Mouse (Mus musculus) hematopoietic stem cell, adult 5-6 weeks (primary cell): ENCODE data around the gene Efemp2. TPM values are rescaled to one million over a fixed set of nuclear protein-coding genes. Genes with fewer than 3 reads are reported as not detected.

Experiments used
- ATAC-seq, 2 experiments: fragments of 125-278 bp in 1 of 2; replicated peaks in 1 of 2; 2 replicates each; pipeline ENCODE4 v1.8.0; 2016 to 2017; ENCODE audit warnings: inconsistent platforms in 2 of 2, mild to moderate bottlenecking in 2 of 2, moderate number of reproducible peaks in 2 of 2, low read depth in 1 of 2, moderate TSS enrichment in 1 of 2; ENCODE audit not compliant: low FRiP score in 2 of 2, poor library complexity in 2 of 2, severe bottlenecking in 2 of 2, insufficient read depth in 1 of 2, low TSS enrichment in 1 of 2
- total RNA-seq: library from RNA; stranded (forward); fragments of 172-1452, 232-1000 nt; gene quantifications from 2 replicates; pipeline ENCODE4 v1.2.3, GENCODE M21; 2017

The Efemp2 gene
- total RNA-seq, 1 experiment from 2014 or later = not detected

- peak; percentile 60 to 70 for ATAC-seq
Measured at GRCm38 (mm10) chr19:5512091-5513004, 38.6 kb downstream of the Efemp2 start.

DNA sequence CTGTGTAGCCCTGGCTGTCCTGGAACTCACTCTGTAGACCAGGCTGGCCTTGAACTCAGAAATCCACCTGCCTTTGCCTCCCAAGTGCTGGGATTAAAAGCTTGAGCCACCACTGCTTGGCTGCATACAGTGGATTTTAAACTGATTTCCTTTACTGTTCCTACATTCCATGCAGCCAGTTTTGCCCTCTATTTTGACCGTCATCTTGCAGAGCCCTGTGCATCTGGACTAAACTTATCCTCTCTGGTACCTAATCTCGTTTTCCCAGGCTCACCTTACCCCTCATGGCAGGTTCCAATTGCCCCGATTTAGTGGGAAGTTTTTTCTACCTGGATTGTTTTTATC lies 39.2 kb downstream of the Efemp2 start:
- no peak for ATAC-seq

- ATAC-seq = no peak
Measured at GRCm38 (mm10) chr19:5515840-5516777, 42.4 kb downstream of the Efemp2 start.

GRCm38 (mm10) chr19:5516906-5517505 lies 43.3 kb downstream of the Efemp2 start:
- ATAC-seq = no peak

DNA sequence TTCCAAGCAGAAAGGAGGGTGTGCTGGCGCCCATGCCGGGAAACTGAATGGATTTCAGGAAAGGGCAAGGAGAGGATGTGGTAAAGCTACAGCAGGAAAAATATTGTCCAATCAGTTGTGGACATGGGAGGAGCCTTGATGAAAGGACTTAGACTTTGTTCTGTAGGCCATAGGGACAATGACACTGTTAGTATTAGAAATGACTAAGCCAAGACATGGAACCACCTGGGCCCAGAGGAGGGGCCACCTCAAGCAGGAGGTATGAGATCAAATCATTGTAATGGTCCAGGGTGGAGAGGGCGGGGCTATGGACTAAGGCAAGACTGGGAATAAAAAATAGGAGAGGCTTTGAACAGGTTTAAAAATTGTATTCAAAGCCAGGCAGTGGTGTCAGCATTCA lies 45.0 kb downstream of the Efemp2 start:
- ATAC-seq = no peak

- no peak for ATAC-seq
Measured at GRCm38 (mm10) chr19:5525204-5525603, 51.5 kb downstream of the Efemp2 start.

- peak; percentile 97 to 98 for ATAC-seq
Measured at GRCm38 (mm10) chr19:5529325-5530137, 55.8 kb downstream of the Efemp2 start.

GRCm38 (mm10) chr19:5530138-5530524 lies 56.4 kb downstream of the Efemp2 start:
- no peak for ATAC-seq

Other genes starting within 250 kb of the Efemp2 start
- 17.3 and 23.4 TPM in 2 replicates for gene Pacs1, start 200.8 kb upstream of the Efemp2 start, total RNA-seq
- 262 and 325 TPM in 2 replicates for gene Sf3b2, start 178.5 kb upstream of the Efemp2 start, total RNA-seq
- not detected in 2 replicates for gene Gal3st3, start 175.6 kb upstream of the Efemp2 start, total RNA-seq
- gene Catsper1, start 138.2 kb upstream of the Efemp2 start, total RNA-seq = not detected in 2 replicates
- 0.45 TPM in 1 of 2 replicates, not detected in the other for gene Cst6, start 124.4 kb upstream of the Efemp2 start, total RNA-seq
- gene Eif1ad, start 107.2 kb upstream of the Efemp2 start, total RNA-seq = 38.1 and 49.7 TPM in 2 replicates
- 43.0 and 51.5 TPM in 2 replicates for gene Banf1, start 106.8 kb upstream of the Efemp2 start, total RNA-seq
- 75.2 and 88.4 TPM in 2 replicates for gene Sart1, start 85.3 kb upstream of the Efemp2 start, total RNA-seq
- 0.30 TPM in 1 of 2 replicates, not detected in the other for gene Tsga10ip, start 71.4 kb upstream of the Efemp2 start, total RNA-seq
- 107 and 122 TPM in 2 replicates for gene Drap1, start 49.0 kb upstream of the Efemp2 start, total RNA-seq
- gene AI837181, start 48.8 kb upstream of the Efemp2 start, total RNA-seq = 14.3 and 15.6 TPM in 2 replicates
- 1.3 and 4.2 TPM in 2 replicates for gene Fosl1, start 26.4 kb upstream of the Efemp2 start, total RNA-seq
- gene Ccdc85b, start 16.1 kb upstream of the Efemp2 start, total RNA-seq = 2.3 and 4.1 TPM in 2 replicates
- 128 and 159 TPM in 2 replicates for gene Fibp, start 13.3 kb upstream of the Efemp2 start, total RNA-seq
- 8.1 and 20.7 TPM in 2 replicates for gene Ctsw, start 5.4 kb upstream of the Efemp2 start, total RNA-seq
- gene Mus81, start 14.4 kb downstream of the Efemp2 start, total RNA-seq = 7.9 and 12.0 TPM in 2 replicates
- 878 and 953 TPM in 2 replicates for gene Cfl1, start 16.5 kb downstream of the Efemp2 start, total RNA-seq
- 0.69 and 2.8 TPM in 2 replicates for gene 1700020D05Rik, start 29.8 kb downstream of the Efemp2 start, total RNA-seq
- gene Snx32, start 36.6 kb downstream of the Efemp2 start, total RNA-seq = 3.2 and 4.4 TPM in 2 replicates
- not detected in 2 replicates for gene Ovol1, start 86.7 kb downstream of the Efemp2 start, total RNA-seq
- gene Ap5b1, start 94.1 kb downstream of the Efemp2 start, total RNA-seq = 6.5 and 6.8 TPM in 2 replicates
- 47.9 and 73.0 TPM in 2 replicates for gene Rnaseh2c, start 127.9 kb downstream of the Efemp2 start, total RNA-seq
- gene Kat5, start 136.3 kb downstream of the Efemp2 start, total RNA-seq = 67.9 and 88.5 TPM in 2 replicates
- gene Rela, start 163.5 kb downstream of the Efemp2 start, total RNA-seq = 44.7 and 74.6 TPM in 2 replicates
- gene Sipa1, start 189.8 kb downstream of the Efemp2 start, total RNA-seq = 33.0 and 33.8 TPM in 2 replicates
- 23.9 and 34.3 TPM in 2 replicates for gene Map3k11, start 214.8 kb downstream of the Efemp2 start, total RNA-seq
- 21.0 and 21.2 TPM in 2 replicates for gene Pcnx3, start 215.0 kb downstream of the Efemp2 start, total RNA-seq
- gene Kcnk7, start 230.4 kb downstream of the Efemp2 start, total RNA-seq = 0.75 TPM in 1 of 2 replicates, not detected in the other